Mouse (Mus musculus) thymus, postnatal 4 days (tissue): Measurements from ENCODE around the gene Camk1d.

Experiments used
- DNase-seq: peaks from one replicate; pipeline ENCODE4 v3.0.0; 2021

Camk1d gene

GRCm38 (mm10) chr2:5707871-5708733, 6.2 kb downstream of the Camk1d start:
- DNase-seq: no peak

- peak; percentile 67 for DNase-seq
These were observed 7.7 kb downstream of the Camk1d start for GRCm38 (mm10) chr2:5706618-5707017.

- no peak for DNase-seq
These were observed 11.9 kb downstream of the Camk1d start for GRCm38 (mm10) chr2:5702370-5702769.

- no peak for DNase-seq
These were observed 13.4 kb downstream of the Camk1d start for GRCm38 (mm10) chr2:5700931-5701330.

GRCm38 (mm10) chr2:5698451-5698850, 15.9 kb downstream of the Camk1d start:
- no peak for DNase-seq

GRCm38 (mm10) chr2:5694094-5694493, 20.2 kb downstream of the Camk1d start:
- DNase-seq: no peak

GRCm38 (mm10) chr2:5691729-5692128, 22.6 kb downstream of the Camk1d start:
- DNase-seq: no peak

GRCm38 (mm10) chr2:5683366-5683765, 30.9 kb downstream of the Camk1d start:
- DNase-seq: no peak

- no peak for DNase-seq
These were observed 32.4 kb downstream of the Camk1d start for GRCm38 (mm10) chr2:5681909-5682308.

- no peak for DNase-seq
These were observed 33.0 kb downstream of the Camk1d start for GRCm38 (mm10) chr2:5681302-5681701.

- DNase-seq: no peak
These were observed 35.3 kb downstream of the Camk1d start for GRCm38 (mm10) chr2:5679055-5679454.

- no peak for DNase-seq
These were observed 36.8 kb downstream of the Camk1d start for GRCm38 (mm10) chr2:5677472-5677871.

GRCm38 (mm10) chr2:5676786-5677185, 37.5 kb downstream of the Camk1d start:
- DNase-seq: no peak

GRCm38 (mm10) chr2:5676143-5676483, 38.2 kb downstream of the Camk1d start:
- DNase-seq: no peak

GRCm38 (mm10) chr2:5675431-5676142, 38.7 kb downstream of the Camk1d start:
- no peak for DNase-seq

- DNase-seq: no peak
These were observed 39.8 kb downstream of the Camk1d start for GRCm38 (mm10) chr2:5674512-5674911.

GRCm38 (mm10) chr2:5673816-5674215, 40.5 kb downstream of the Camk1d start:
- no peak for DNase-seq

GRCm38 (mm10) chr2:5672906-5673589, 41.3 kb downstream of the Camk1d start:
- no peak for DNase-seq

GRCm38 (mm10) chr2:5670146-5670545, 44.2 kb downstream of the Camk1d start:
- DNase-seq: no peak

- no peak for DNase-seq
These were observed 44.7 kb downstream of the Camk1d start for GRCm38 (mm10) chr2:5669498-5670040.

- no peak for DNase-seq
These were observed 45.4 kb downstream of the Camk1d start for GRCm38 (mm10) chr2:5668940-5669339.

- no peak for DNase-seq
These were observed 50.8 kb downstream of the Camk1d start for GRCm38 (mm10) chr2:5663499-5663898.

- DNase-seq: no peak
These were observed 52.4 kb downstream of the Camk1d start for GRCm38 (mm10) chr2:5661946-5662345.
